Mouse (Mus musculus): ENCODE measurements around the gene Smim24.

- no peak for TF ChIP-seq POLR2A (IDR thresholded peaks at IDR 0.05; ENCODE audit: insufficient read depth, low read length)
- TF ChIP-seq CTCF (IDR thresholded peaks at IDR 0.05; ENCODE audit: low read depth, low read length), result no peak
Measured at GRCm38 (mm10) chr10:81426081-81426671, 33.3 kb downstream of the Smim24 start.

All from ES-Bruce4 (cell line).